Mouse (Mus musculus): Measurements from ENCODE around the gene Acox1.

The Acox1 gene

DNA sequence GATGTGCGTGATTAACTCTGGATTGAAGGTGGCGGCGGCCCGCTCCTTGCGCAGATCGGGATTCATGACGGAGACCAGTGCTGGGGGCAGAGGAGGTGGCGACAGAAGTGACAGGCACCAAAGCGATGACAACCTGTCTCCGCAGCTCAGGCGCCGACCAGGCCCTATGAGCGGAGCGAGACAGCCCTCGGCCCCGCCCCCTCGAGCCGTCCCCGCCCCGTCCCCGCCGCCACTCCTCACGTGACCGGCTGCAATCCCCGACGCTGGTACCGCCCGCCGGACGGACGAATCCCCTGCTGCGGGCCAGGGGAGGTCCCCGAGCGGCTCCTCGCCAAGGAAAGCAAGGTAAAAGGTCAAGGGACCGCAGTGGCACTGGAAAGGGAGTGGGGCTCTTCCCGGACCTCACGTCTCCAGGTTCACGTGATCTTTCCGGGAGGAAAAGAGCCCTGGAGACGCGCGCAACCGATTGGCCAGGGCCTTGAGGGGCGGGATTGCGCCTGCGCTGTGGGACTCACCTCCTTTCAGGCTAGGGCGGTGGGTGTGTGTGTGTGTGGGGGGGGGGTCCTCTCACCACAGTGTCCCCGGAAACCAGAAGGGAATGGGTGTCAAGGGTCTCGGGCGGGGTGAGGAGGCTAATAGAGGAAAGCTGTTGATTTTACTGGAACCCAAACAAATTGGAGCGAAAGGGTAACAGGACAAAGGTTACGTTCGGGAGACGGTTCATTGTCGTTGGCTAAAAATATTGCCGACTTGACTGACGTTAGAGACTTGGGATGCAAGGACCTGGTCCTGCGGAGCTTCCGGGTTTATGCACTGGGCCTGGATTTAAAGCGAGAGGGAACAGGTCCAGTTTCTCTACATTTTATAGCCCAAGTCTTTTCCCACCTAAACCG, at the start of gene Acox1, which contains the start of gene Ten1:
Gene Acox1 (minus strand): TSS at position 407 of the 893 bp plus-strand sequence.
Gene Ten1 (plus strand): TSS at position 217 of the 893 bp plus-strand sequence.
- DNase-seq (ENCODE audit: low spot score): peak; percentile 86

GRCm38 (mm10) chr11:116247502-116248222, 48.8 kb upstream of the Acox1 start:
- DNase-seq (ENCODE audit: low spot score): no peak

DNA sequence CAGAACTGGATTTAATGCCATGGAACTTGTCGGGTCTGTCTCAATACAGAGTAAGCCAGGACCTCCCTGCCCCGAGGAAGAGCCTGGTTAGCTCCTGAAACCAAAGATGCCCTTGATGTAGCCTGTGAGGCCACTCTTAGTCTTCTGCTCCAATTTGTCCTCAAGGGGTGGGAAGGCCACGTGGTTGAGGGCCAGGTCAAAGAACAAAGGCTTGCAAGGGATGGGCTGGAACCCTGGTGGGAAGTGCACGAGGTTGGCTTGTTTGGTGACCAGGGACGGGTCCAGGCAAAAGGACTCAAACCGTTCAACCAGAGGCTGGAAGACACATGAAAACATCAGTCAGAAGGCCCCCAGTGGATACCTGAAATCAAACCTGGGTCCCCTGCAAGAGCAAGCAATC, 46.8 kb upstream of the Acox1 start:
- no peak for DNase-seq (ENCODE audit: low spot score)

- no peak for DNase-seq (ENCODE audit: low spot score)
Observed at GRCm38 (mm10) chr11:116244580-116244979, 45.7 kb upstream of the Acox1 start.

GRCm38 (mm10) chr11:116241744-116242235, 42.9 kb upstream of the Acox1 start:
- DNase-seq (ENCODE audit: low spot score): no peak

DNA sequence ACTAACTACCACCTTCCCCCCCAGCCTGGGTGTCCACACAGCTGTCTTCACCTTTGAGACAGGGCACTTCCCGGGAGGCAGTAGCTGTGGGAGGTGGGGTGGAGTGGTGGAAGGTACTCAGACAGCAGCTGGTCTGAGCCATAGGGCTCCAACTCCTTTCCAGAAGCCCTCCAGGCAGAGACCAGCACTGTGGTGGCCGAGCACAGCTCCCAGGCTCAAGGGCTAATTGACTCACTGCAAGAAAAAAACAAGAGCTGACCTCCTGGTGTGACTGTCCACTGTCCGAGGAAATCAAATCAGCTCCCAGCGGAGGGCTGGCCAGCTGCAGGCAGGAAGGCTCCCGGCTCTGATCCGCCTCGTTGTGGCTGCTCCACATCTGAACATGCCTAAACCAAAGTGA, 41.0 kb upstream of the Acox1 start:
- DNase-seq (ENCODE audit: low spot score): no peak

- DNase-seq (ENCODE audit: low spot score): peak; percentile 44
Observed at GRCm38 (mm10) chr11:116237742-116238395, 39.0 kb upstream of the Acox1 start, which contains the start of gene Evpl. TSS of gene Evpl (minus strand) at chr11:116238077.

GRCm38 (mm10) chr11:116234901-116235300, 36.1 kb upstream of the Acox1 start:
- DNase-seq (ENCODE audit: low spot score): no peak

DNA sequence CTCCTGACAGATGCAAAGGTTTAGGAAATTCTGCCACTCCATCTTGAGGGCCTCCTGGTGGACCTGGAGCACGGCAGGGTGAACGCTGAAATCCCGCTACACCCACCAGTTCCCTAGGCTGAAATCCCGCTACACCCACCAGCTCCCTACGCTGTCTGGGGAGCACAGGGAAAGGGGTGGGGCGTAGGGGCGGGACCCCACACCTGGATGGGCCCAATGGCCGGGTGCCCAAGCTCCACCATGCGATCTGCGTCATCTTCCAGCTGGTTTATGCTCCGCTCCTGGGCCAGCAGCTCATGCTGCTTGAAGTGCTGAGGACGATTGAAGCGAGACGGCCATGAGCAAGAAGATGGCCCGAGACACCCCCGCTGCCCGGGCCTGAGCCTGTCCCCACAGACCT, 33.6 kb upstream of the Acox1 start:
- DNase-seq (ENCODE audit: low spot score): no peak

DNA sequence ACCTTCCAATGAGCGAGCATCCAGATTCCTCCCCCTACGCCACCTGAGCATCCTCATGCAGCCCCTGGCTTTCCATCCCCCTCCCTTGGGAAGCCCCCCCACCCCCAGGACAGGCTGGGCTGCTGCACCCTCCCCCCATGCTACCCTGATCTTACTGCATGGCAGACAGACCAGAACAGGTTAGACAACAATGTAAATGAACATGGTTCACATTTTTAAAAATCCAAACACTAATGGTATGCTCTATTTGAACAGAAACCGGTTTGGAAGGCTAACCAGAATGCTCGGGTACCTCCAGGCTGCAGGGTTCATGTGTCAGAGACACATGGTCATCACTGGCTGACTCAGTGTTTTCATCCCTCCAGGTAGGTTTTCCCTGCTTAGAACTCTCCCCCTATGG, 29.9 kb upstream of the Acox1 start:
- no peak for DNase-seq (ENCODE audit: low spot score)

- DNase-seq (ENCODE audit: low spot score): peak; percentile 71
Observed at GRCm38 (mm10) chr11:116226414-116226813, 27.6 kb upstream of the Acox1 start.

GRCm38 (mm10) chr11:116222740-116223059, 23.9 kb upstream of the Acox1 start:
- no peak for DNase-seq (ENCODE audit: low spot score)

DNA sequence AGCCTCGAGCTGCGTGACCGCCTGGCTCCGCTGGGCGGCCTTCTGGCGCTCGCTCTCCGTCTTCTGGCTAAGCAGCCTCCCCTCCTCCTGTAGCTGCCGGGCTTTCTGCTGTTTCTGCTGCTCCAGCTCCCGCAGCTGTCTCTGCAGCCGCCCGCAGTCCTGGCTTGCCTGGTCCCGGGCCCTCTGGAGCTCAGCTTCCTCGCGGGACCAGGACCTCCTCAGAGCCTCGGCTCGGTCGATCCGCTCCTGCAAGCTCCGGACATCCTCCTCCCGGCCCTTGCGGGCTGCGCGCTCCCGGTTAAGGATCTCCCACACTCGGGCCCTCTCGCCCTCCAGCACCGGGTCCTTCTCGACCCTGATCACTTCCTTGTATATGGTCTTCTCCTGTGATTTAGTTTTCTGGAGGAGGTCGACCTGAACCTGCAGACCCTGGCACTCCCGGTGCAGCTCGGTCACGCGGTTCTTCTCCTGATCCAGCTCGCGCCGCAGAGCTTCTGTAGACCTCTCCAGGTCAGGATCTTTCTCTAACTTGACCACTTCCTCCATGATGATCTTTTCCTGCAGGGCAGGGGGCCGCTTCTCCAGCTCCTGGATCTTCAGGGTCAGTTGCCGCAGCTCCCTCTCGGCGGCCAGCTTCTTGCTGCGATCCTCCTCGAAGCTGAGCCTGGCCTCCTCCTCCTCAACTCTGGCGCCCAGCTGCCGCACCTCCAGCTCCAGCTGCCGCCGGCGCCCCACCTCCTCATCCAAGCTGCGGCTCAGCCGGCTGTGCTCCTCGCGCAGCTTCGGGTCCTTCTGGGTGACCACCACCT, 23.3 kb upstream of the Acox1 start:
- no peak for DNase-seq (ENCODE audit: low spot score)

DNA sequence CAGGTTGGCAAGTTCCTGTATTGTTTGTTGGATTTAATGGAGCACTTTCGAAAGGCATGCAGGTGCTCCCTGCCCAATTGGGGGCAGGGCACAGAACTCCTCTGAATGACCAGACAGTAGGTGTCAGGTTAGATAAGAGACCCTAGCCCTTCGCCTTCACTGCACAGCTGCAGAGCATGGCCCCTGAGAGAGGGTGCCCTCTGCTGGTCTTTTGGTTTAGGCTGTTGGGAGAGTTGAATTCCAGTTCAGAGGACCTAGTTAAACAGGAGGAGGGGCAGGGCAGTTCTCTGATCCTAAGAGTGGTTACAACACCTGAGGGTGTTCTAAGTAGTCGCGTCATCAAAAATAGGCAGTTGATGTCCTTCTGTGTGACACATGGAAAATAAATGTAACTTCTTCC, 21.0 kb upstream of the Acox1 start:
- DNase-seq (ENCODE audit: low spot score): no peak

DNA sequence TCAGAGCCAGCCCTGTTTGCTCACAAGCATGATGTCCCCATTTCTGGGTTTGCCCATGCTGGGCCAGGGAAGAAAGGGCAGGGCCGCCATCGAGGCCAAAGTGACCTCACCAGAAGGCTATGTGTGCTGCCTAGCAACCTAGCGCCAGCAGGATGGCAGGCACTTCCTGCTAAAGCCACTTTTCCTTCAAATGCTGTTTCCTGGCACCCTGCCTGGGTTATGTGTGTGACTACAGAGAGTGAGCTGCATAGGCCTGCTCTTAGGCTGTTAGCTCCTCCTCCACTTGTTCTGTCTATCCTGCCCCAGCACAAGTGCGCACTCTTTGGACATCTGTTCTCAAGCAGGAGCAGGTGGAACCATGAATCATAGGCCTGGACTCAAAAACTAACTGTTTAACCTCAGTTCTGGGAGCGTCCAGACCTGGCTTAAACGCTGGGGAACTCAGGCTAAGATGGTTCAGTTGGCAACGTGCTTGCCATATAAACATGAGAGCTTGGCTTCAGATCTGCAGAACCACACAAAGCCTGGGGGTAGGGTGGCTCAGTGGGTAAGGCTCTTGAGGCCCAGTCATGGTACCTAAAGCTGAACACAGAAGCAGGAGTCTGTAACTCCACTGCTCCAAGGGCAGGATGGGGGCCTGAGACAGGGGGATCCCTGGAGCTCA, 20.0 kb upstream of the Acox1 start:
- peak; percentile 76 for DNase-seq (ENCODE audit: low spot score)

- DNase-seq (ENCODE audit: low spot score): no peak
Observed at GRCm38 (mm10) chr11:116218263-116218662, 19.4 kb upstream of the Acox1 start.

DNA sequence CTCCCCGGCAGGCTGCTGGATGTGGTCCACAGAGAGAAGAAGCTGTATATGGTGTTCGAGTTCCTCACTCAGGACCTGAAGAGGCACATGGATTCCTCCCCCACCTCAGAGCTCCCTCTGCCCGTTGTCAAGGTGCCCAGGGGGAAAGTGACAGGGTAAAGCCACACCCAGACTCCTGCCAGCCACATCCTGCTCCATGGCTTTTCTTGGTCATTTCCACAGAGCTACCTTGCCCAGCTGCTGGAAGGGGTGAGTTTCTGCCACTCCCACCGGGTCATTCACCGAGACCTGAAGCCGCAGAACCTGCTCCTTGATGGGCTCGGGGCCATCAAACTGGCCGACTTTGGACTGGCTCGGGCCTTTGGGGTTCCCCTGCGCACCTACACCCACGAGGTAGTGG, 17.7 kb upstream of the Acox1 start:
- DNase-seq (ENCODE audit: low spot score): no peak

- no peak for DNase-seq (ENCODE audit: low spot score)
Observed at GRCm38 (mm10) chr11:116215991-116216390, 17.1 kb upstream of the Acox1 start.

GRCm38 (mm10) chr11:116215181-116215580, 16.3 kb upstream of the Acox1 start:
- DNase-seq (ENCODE audit: low spot score): no peak

DNA sequence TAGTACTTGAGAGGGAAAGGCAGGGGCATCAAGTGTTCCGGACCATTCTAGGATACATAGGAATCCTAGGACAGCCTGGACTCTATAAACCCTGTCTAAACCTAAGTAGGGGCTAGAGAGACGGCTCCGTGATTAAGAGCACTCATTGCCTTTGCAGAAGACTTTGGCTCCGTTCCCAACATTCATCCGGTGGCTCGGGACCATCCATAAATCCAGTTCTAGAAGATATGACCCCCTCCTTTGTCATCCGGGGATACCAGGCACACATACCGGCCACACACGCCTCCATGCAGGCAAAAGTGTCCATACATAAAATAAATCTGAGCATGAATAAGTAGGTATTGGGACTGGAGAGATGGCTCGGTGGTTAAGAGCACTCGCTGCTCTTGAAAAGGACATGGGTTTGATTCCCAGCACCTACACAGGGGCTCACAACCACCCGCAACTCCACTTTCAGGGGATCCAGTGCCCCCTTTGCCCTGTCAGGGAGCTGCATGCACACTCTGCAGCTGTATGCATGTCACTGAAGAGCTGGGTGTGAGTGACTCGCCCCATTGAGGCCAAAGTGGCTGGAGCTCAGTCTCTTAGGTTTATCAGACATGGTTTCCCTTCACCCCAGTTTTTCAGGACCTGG, 15.1 kb upstream of the Acox1 start:
- no peak for DNase-seq (ENCODE audit: low spot score)

DNA sequence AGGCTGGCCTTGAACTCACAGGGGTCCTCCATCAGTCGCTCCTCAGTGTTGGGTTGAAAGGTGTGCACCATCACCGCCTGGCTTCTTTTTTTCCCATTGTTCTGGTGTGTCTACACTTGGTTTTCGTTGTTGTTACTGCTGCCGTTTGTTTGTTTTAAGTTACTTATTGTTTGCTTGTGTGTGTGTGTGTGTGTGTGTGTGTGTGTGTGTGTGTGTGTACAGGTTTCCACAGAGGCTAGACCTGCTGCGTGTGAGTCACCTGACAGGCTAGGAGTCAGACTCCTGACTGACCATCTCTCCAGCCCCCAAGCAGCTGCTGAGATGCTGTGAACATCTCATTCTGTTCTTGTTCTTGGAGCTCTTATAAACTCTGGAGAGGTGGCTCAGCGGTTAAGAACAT, 14.0 kb upstream of the Acox1 start:
- DNase-seq (ENCODE audit: low spot score): no peak
